ENCODE assay signal across 18 mouse cellular contexts in genomic region chr2:53022982-53023381, GRCm38 (mm10).
"Had no signal": no experiment of that assay in that cellular context is flagged by ENCODE, and none has a peak within 500 bp of the region (broad histone marks: within the 10 kb centered on the region; RNA-seq: fewer than 3 reads in every experiment).

No protein-coding gene starts in this region.

- H3K36me3 ChIP-seq: midbrain, embryonic 12.5 days; neural tube, embryonic 13.5 days; neural tube, embryonic 15.5 days had no signal

- H3K4me3 ChIP-seq: midbrain, embryonic 10.5 days; midbrain, embryonic 12.5 days; myocyte; neural tube, embryonic 13.5 days; neural tube, embryonic 15.5 days had no signal

- H3K27ac ChIP-seq: midbrain, embryonic 10.5 days; midbrain, embryonic 12.5 days; neural tube, embryonic 13.5 days; neural tube, embryonic 15.5 days had no signal

- H3K4me1 ChIP-seq: midbrain, embryonic 10.5 days; midbrain, embryonic 12.5 days; neural tube, embryonic 13.5 days; neural tube, embryonic 15.5 days had no signal

- DNase-seq: lung, adult 18-20 months; lung, embryonic 14.5 days; lung, postnatal 10 days; lung, postnatal 4 days; midbrain, embryonic 14.5 days; retina, postnatal 1 day; right cerebral cortex, adult 18-20 months; right cerebral cortex, postnatal 25 days; right cerebral cortex, postnatal 4 days; spleen, adult 18-20 months; thymus, adult 18-20 months; thymus, postnatal 14 days; thymus, postnatal 36 days had no signal

- H3K27me3 ChIP-seq: midbrain, embryonic 12.5 days; neural tube, embryonic 13.5 days; neural tube, embryonic 15.5 days had no signal

- H3K9me3 ChIP-seq: midbrain, embryonic 10.5 days; midbrain, embryonic 12.5 days; neural tube, embryonic 13.5 days; neural tube, embryonic 15.5 days had no signal
